Mouse (Mus musculus) limb, embryonic 10.5 days (tissue): ENCODE data around the gene Adamtsl2. TPM values are rescaled to one million over a fixed set of nuclear protein-coding genes. Genes with fewer than 3 reads are reported as not detected.

ENCODE experiments used
- DNase-seq: peaks from one replicate; pipeline ENCODE4 v3.0.0-alpha.2; 2017; ENCODE audit warnings: low spot score
- H3K27ac ChIP-seq: fragments of 300-500 bp; sonication (generic); 2 replicates; pipeline ENCODE4 v1.5.1; 2016; ENCODE audit warnings: mild to moderate bottlenecking
- H3K27me3 ChIP-seq: fragments of 300-500 bp; sonication (generic); 2 replicates; pipeline ENCODE4 v1.6.1; 2016; ENCODE audit warnings: low read depth, mild to moderate bottlenecking; ENCODE audit not compliant: poor library complexity, severe bottlenecking
- H3K36me3 ChIP-seq: fragments of 300-500 bp; sonication (generic); 2 replicates; pipeline ENCODE4 v1.6.1; 2016; ENCODE audit warnings: mild to moderate bottlenecking, moderate library complexity
- H3K4me1 ChIP-seq: fragments of 300-500 bp; sonication (generic); 2 replicates; pipeline ENCODE4 v1.6.1; 2016
- H3K4me3 ChIP-seq: fragments of 300-500 bp; sonication (generic); 2 replicates; pipeline ENCODE4 v1.5.1; 2016; ENCODE audit warnings: mild to moderate bottlenecking, moderate library complexity
- H3K9me3 ChIP-seq: fragments of 300-500 bp; sonication (generic); replicated peaks from 2 replicates; pipeline ENCODE4 v1.6.1; 2016; ENCODE audit warnings: mild to moderate bottlenecking
- WGBS: fragments of 180-500 bp; shearing (Covaris S2); methylation state at CpG from one replicate; pipeline ENCODE4 v1.1.7; 2016; 5-methylcytosine and 5-hydroxymethylcytosine counted together
- polyA plus RNA-seq: library from polyadenylated mRNA; unstranded; fragments of >200 nt; fragmentation: Nextera tagmentation; extraction: Ambion mirVana; gene quantifications from 2 replicates; pipeline ENCODE4 v1.2.1, GENCODE M21; 2016

Gene Adamtsl2
- 3.5 and 9.1 TPM in 2 replicates for polyA plus RNA-seq

DNA sequence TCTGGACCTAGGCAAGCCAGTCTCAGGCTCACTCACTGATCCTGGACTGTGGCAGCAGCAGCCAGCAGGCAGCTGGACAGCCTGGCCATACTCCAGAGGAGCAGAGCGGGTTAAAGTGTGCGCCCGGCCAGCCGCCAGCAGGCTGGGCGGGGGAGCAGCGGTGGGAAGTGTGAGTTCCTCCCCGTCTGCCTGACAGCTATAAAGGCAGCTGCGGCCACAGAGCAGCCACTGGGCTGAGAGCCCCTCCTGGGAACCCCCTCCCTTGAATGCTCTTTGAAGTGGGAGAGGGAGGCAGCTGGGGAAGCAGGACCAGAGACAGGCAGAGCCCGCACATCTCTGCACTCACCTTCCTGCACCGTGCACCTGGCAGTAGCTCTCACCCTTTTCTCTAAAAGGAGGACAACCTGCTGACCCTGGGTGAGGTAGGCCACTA lies at the start of gene Adamtsl2:
Gene Adamtsl2, plus strand, starts transcription at position 228 of the 433 bp plus-strand sequence.
- Histone ChIP-seq H3K4me1 (peaks cover 75% of the 10 kb centered on the region), H3K27me3 (peaks cover 18% of the 10 kb centered on the region; the same call in 1 of the 2 replicates), H3K36me3 (peaks cover 3% of the 10 kb centered on the region; the same call in 1 of the 2 replicates), H3K4me3 (peak within 1 kb of the TSS; percentile 42), H3K27ac (peak within 1 kb of the TSS; percentile 92), H3K9me3 (no peaks in the 10 kb centered on the region)
- DNase-seq = peak; percentile 81
- WGBS = under 1% methylated on average over 10 of the region's 10 CpGs

DNA sequence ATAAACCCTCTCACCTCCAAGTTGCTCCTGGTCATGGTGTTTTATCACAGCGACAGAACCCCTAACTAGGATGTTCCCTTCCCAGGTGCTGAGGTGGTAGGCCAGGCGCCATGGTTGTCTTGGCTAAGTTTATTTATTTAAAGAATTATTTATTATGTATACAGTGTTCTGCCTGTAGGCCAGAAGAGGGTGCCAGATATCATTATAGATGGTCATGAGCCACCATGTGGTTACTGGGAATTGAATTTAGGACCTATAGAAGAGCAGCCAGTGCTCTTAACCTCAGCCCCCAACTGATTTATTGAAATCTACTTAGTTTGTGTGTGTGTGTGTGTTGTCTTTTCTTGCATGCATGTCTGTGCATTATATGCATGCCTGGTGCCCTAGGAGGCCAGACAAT lies 46.8 kb upstream of the Adamtsl2 start:
- H3K4me3 ChIP-seq = no peak overlapping the region
- no peaks in the 10 kb centered on the region for H3K9me3 ChIP-seq
- H3K27me3 ChIP-seq = peaks cover 21% of the 10 kb centered on the region
- peaks cover 15% of the 10 kb centered on the region for H3K4me1 ChIP-seq
- no peak overlapping the region for H3K27ac ChIP-seq
- 74% methylated on average over 2 of the region's 2 CpGs for WGBS
- no peak for DNase-seq
- no peaks in the 10 kb centered on the region for H3K36me3 ChIP-seq

DNA sequence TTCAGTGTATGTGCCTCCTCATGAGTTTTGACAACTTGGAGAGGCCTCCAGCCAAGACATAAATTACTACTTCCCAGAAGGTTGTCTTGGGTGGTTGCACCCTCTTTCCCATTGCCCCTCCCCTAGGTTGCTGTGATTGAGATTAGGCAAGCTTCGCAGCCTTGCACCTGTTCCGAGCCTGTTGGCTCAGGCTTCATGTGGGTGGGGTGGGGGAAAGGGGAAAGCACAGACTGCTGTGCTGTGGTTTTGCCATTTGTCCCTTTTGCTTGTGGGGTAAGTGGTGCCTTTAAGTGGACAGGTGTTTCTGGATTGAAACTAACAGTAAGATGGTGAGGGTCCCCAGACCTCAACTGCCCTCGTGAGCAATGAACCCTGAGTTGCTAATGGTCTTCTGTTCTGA lies 43.2 kb upstream of the Adamtsl2 start:
- no peak for DNase-seq
- Histone ChIP-seq H3K27ac (no peak overlapping the region), H3K27me3 (no peaks in the 10 kb centered on the region), H3K4me1 (peaks cover 8% of the 10 kb centered on the region; the same call in 1 of the 2 replicates), H3K9me3 (no peaks in the 10 kb centered on the region), H3K36me3 (no peaks in the 10 kb centered on the region), H3K4me3 (no peak overlapping the region)
- 75% methylated on average over 3 of the region's 3 CpGs for WGBS

DNA sequence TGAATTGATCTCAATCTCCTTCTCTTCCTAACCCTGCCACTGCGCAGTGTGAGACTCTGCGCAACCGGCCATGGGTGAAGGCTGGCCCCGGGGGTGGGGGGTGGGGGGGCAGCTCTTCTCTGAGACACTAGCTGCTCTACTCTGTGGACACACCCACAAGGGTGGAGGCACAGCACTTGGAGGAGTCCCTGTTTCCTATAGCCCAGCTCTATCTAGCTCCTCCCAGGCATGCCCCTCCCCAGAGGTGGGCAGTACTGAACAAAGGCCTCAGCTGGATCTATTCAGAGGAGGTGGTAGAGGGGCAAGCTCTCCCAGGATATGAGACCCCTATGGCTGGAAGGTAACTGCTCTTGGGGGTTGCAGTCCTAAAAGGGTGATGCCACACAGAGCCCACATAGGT lies 42.2 kb upstream of the Adamtsl2 start:
- 62% methylated on average over 4 of the region's 4 CpGs for WGBS
- no peak for DNase-seq
- no peaks in the 10 kb centered on the region for H3K9me3 ChIP-seq

DNA sequence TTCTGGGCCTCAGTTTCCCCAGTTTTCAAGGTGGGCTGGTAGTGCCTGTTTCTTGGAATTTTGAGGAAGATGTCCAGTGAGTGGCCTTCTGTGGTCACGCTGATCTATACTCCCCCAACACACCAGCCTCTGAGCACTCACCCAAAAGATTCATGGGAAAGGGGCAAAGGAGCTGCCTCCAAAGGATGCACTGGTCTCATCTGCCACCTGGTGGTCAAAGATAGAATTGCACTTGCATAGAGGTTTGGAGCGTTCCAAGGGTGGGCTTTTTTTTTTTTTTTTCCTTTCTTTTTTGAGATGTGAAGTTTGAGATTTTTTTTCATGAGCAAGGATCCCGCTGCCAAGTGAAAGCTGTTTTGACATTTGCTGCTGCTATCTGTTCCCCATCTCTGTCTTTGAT lies 40.6 kb upstream of the Adamtsl2 start:
- 0 out of 2 replicates have a peak, but pooled peaks cover 3% of the 10 kb centered on the region for H3K27me3 ChIP-seq
- H3K9me3 ChIP-seq = no peaks in the 10 kb centered on the region
- DNase-seq = peak; percentile 80
- no peaks in the 10 kb centered on the region for H3K36me3 ChIP-seq
- no peak overlapping the region for H3K4me3 ChIP-seq
- WGBS = under 1% methylated on average over 3 of the region's 3 CpGs
- peaks cover 15% of the 10 kb centered on the region for H3K4me1 ChIP-seq
- H3K27ac ChIP-seq = no peak overlapping the region

More for the DNA sequence above, 42.2 kb upstream of the Adamtsl2 start:
- peaks cover 9% of the 10 kb centered on the region for H3K4me1 ChIP-seq
- H3K27me3 ChIP-seq = no peaks in the 10 kb centered on the region
- H3K27ac ChIP-seq = no peak overlapping the region
- H3K36me3 ChIP-seq = no peaks in the 10 kb centered on the region
- no peak overlapping the region for H3K4me3 ChIP-seq

DNA sequence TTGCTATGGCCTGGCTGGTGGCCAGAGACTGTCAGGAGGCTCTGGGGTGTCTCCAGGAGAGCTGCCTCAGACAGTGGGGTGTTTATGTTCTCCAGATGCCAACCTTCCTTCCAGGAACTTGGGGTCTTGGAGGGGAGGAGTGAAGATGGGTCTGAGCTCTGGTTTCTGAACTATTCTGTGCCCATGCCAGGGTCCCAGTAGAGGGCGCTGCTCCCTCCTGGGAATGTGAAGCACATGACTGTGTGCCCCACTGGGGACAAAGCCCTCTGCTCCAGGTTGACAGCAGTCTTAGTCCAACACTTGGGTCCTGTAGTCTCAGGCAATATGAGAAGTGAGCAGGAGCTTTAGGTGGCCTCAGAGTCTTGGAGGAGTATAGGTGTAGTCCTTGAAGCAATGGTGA lies 39.9 kb upstream of the Adamtsl2 start:
- 3% methylated on average over 1 of the region's 1 CpGs for WGBS
- 0 out of 2 replicates have a peak, but pooled peaks cover 3% of the 10 kb centered on the region for H3K27me3 ChIP-seq
- H3K36me3 ChIP-seq = no peaks in the 10 kb centered on the region
- no peak for DNase-seq
- H3K27ac ChIP-seq = peak overlapping the region; percentile 3; the same call in 1 of the 2 replicates
- H3K4me3 ChIP-seq = no peak overlapping the region
- no peaks in the 10 kb centered on the region for H3K9me3 ChIP-seq
- H3K4me1 ChIP-seq = peaks cover 19% of the 10 kb centered on the region

DNA sequence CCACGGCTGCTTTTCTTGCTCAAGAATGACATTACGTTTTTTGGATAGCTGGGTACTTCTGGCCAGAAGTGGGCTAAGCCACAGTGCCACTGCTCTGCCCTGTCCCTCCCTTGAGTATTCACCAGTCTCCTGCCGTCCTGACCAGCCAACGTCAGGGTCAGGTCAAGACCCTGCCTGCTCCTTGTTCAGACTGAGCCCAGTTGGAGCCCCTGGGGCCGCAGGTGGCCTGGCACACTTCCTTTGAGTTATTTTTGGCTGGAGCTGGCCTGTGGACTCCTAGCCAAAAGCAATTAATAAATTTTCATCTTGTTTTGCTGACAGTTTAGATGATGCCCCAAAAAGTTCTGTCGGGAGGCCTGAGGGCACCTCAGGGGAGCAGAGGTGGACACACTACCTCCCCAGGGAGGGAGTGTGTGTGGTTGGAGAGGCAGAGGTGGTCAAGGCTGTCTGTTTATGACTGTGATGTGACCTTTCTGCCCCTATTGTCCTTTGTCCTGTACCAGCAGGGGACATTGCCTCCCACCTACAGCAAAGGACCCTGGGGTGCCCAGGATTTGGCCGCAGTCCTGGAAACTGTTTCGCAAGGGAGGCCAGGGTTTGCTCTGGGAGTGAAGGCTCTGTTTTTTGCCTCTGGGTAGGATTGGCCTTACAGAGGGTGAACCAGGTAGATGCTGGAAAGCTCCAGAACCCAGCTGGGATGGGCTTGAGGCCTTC lies 36.9 kb upstream of the Adamtsl2 start:
- no peak for DNase-seq
- Histone ChIP-seq H3K4me3 (no peak overlapping the region), H3K9me3 (no peaks in the 10 kb centered on the region), H3K27ac (peak overlapping the region; percentile 20; the same call in 1 of the 2 replicates), H3K27me3 (0 out of 2 replicates have a peak, but pooled peaks cover 3% of the 10 kb centered on the region), H3K4me1 (peaks cover 16% of the 10 kb centered on the region), H3K36me3 (no peaks in the 10 kb centered on the region)
- 71% methylated on average over 8 of the region's 8 CpGs for WGBS

DNA sequence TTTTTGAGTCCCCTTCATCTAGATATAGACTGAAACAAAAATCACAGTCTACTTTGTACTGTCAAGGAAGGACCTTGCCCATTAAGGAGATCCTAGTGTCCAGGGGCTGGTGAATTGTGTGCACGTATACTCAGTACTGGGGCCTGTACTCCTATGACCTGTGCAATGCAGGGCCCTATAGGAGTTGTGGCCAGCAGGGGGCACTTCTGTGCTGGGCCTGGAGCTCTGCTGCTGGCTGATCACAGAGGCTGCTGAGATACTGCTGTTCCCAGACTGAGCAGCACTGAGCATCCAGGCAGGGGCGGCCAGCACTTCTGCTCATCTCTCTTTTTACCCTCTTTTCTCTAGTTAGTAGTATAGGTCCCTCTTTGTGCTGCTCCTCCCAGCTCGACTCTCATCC lies 35.7 kb upstream of the Adamtsl2 start:
- 34% methylated on average over 3 of the region's 3 CpGs for WGBS
- no peaks in the 10 kb centered on the region for H3K36me3 ChIP-seq
- DNase-seq = peak; percentile 89
- no peak overlapping the region for H3K27ac ChIP-seq
- no peak overlapping the region for H3K4me3 ChIP-seq
- peaks cover 13% of the 10 kb centered on the region for H3K4me1 ChIP-seq
- H3K9me3 ChIP-seq = no peaks in the 10 kb centered on the region
- 0 out of 2 replicates have a peak, but pooled peaks cover 3% of the 10 kb centered on the region for H3K27me3 ChIP-seq

DNA sequence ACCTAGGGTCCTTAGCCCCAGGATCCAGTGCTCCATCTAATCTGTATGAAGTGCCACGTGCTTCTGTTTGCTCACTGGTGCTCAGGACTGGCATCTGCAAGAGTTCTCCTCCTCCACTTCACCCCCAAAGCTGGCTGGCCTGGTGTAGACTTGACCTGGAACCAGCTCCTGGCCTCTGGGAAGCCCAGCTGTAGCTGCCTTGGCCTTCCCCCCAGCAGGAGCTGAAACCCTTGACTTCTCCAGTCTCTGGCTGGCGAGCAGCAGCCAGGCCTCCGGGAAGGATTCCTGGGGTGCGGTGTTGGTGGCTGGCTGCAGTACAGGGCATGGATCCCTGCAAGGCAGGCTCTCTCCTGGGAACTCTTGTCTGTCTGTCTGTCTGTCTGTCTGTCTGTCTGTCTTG lies 35.0 kb upstream of the Adamtsl2 start:
- Histone ChIP-seq H3K36me3 (no peaks in the 10 kb centered on the region), H3K4me1 (peaks cover 13% of the 10 kb centered on the region), H3K27ac (peak overlapping the region; percentile 54; the same call in 1 of the 2 replicates), H3K27me3 (0 out of 2 replicates have a peak, but pooled peaks cover 3% of the 10 kb centered on the region), H3K9me3 (no peaks in the 10 kb centered on the region), H3K4me3 (no peak overlapping the region)
- DNase-seq = no peak
- 71% methylated on average over 4 of the region's 4 CpGs for WGBS

DNA sequence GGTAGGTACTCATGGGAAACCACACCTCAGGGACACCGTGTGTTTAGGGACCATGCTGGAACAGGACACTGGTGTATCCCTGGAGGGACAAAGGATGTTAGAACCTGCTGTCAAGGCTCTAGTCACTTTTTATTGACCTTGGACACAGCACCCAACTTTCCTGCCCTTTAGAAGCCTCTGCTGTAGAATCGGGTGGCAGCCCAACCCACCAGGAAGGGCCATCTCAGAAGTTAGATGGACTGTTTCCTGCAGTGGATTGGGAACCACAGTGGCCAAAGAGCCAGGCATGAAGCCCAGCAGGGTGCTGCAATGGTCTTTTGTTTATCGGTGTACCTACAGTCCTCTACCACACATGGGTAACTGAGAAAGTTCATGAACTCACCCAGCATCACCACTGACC lies 34.5 kb upstream of the Adamtsl2 start:
- Histone ChIP-seq H3K9me3 (no peaks in the 10 kb centered on the region), H3K27me3 (0 out of 2 replicates have a peak, but pooled peaks cover 3% of the 10 kb centered on the region), H3K27ac (no peak overlapping the region), H3K4me1 (peaks cover 16% of the 10 kb centered on the region), H3K36me3 (no peaks in the 10 kb centered on the region), H3K4me3 (no peak overlapping the region)
- no peak for DNase-seq
- 86% methylated on average over 3 of the region's 3 CpGs for WGBS

DNA sequence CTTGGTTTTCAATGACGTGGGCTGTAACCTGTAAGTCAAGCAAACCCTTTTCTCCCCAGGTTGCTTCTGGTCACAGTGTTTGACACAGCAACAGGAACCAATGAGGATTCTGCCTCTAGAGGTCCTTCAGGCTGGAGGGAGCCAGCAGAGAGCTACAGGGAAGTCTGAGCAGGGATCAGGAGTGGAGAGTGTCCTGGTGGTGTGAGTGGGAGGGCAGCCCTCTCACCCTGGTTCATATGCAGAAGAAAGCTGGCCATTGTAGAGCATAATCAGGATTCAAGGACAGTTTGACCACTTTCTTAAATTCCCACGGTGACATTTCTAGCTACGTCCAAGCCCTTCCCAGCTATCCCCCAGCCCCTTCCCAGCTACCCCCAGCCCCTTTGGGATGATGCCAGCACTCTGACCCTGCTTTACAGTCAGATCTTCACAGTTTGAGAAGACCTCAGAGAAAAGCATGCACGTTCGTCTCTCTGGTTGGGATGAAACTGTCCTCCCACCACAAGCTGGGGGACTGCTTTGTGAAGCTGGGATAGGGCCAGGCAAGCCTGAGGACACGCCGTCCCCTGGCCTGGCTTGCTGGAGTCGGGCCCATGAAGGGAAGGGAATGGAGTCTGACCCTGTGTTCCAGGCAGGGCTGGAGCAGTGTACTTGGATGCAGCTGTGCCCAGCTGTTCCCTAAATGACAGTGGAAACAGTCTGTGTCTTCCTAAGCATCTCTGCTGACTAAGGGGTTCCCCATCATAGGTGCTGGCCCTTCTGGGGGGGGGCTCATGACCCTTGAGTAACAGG lies 33.0 kb upstream of the Adamtsl2 start:
- Histone ChIP-seq H3K36me3 (no peaks in the 10 kb centered on the region), H3K4me3 (no peak overlapping the region), H3K9me3 (no peaks in the 10 kb centered on the region), H3K27me3 (0 out of 2 replicates have a peak, but pooled peaks cover 3% of the 10 kb centered on the region), H3K27ac (peak overlapping the region; percentile 21; the same call in 1 of the 2 replicates), H3K4me1 (peaks cover 19% of the 10 kb centered on the region)
- WGBS = 80% methylated on average over 8 of the region's 8 CpGs
- DNase-seq = no peak

DNA sequence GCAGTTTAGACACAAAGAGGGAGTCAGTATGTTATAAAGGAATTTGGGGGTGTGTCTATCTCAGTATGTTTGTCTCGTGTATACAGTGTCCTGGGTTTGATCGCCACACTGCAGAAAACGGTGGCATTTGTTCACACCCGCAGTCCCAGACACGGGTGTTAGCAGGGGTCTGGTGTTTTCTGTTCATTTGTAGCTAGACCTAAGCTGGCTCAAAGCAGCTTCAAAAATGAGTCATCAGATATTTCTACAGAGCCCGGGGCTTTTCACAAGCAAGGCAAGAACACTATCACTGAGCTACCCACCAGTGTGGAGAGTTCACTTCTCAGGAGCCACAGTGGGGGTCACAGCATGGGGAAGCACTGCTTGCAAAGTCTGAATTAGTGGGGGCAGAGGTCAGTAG lies 29.8 kb upstream of the Adamtsl2 start:
- no peak overlapping the region for H3K4me3 ChIP-seq
- 75% methylated on average over 6 of the region's 6 CpGs for WGBS
- no peaks in the 10 kb centered on the region for H3K9me3 ChIP-seq
- DNase-seq = no peak
- no peak overlapping the region; the same call in 1 of the 2 replicates for H3K27ac ChIP-seq
- H3K36me3 ChIP-seq = no peaks in the 10 kb centered on the region
- no peaks in the 10 kb centered on the region for H3K27me3 ChIP-seq
- H3K4me1 ChIP-seq = peaks cover 6% of the 10 kb centered on the region

DNA sequence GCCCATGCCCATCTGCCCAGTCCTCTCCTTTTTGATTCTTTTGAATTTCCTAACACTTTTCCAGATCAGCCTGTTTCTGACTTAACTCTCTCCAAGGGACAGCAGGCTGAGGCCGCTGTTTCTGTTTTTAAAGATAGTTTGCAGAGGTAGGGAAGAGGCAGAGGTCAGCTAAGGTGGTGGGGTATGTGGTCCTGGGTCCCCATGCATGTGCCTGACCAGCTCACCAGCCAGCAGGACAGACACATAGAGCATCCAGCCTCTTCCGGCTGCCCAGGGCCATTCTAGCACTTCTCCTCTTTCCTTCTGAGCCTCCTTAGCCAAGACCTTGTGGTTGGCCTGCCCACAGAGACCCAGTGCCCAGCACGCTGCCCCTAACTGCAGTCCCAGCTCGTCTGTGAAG lies 20.9 kb upstream of the Adamtsl2 start:
- WGBS = 36% methylated on average over 4 of the region's 4 CpGs
- Histone ChIP-seq H3K27me3 (no peaks in the 10 kb centered on the region), H3K9me3 (no peaks in the 10 kb centered on the region), H3K4me3 (no peak overlapping the region), H3K36me3 (no peaks in the 10 kb centered on the region), H3K27ac (peak overlapping the region; percentile 38; the same call in 1 of the 2 replicates), H3K4me1 (peaks cover 40% of the 10 kb centered on the region)
- DNase-seq = no peak
